Mouse (Mus musculus): ENCODE results near the gene Focad. TPM values are rescaled to one million over a fixed set of nuclear protein-coding genes. Genes with fewer than 3 reads are reported as not detected.

The Focad gene
- polyA plus RNA-seq, 1 experiment from 2014 or later: 17.7 TPM

DNA sequence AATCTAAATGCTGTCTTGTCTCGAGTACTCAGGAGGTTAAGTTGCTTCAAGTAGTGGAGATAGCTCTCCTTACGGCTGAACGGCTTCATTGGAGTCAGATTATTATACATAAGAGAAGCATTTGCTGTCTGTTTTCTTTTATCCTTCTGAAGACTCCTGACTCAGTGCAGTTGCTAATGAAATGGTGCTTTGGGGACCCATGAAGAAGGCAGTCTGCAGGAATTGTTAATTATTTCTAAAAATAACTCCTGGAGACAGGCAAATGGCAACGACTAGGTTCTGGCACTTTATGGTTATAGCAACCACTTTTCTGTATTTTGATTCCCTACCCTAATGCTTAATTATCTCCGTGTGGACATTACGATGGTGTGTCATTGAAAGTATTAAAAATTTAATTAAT lies 201.1 kb downstream of the Focad start:
- Histone ChIP-seq H3K4me1 (replicated peaks; ENCODE audit: control insufficient read depth, insufficient read depth, low read length) (no peaks in the 10 kb centered on the region), H3K27me3 (ENCODE audit: control insufficient read depth, insufficient read depth, low read length) (no peaks in the 10 kb centered on the region), H3K9ac (ENCODE audit: low read length) (no peak overlapping the region), H3K4me2 (ENCODE audit: low read depth, low read length, severe bottlenecking) (no peak overlapping the region), H3K27ac (ENCODE audit: low read depth, low read length) (no peak overlapping the region), H3K4me3 (ENCODE audit: low read depth, low read length) (no peak overlapping the region), H3K9me3 (ENCODE audit: control insufficient read depth, low read length) (no peaks in the 10 kb centered on the region), H3K36me3 (ENCODE audit: control insufficient read depth, insufficient read depth, low read length) (no peaks in the 10 kb centered on the region)
- DNase-seq (ENCODE audit: low spot score) (no peak), ATAC-seq (replicated peaks; ENCODE audit: low FRiP score) (no peak)
- 76% methylated on average over 6 of the region's 6 CpGs for WGBS

DNA sequence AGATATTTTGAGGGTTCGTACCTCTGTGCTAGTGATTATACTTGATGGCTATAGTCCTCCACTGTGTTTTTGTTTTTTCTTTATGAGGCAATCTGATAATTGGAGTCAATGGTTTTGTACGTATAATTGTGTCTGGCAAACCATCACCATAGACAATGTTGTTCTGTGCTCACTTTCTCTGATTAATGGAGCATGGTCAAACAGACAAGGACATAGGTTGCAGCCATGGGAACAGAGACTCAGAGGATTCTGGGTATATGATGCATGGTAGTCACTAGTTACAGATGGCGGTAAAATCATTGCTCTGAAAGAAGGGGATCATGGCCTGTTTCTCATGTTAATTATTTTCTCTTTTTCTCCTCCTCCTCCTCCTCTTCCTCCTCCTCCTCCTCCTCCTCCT lies 205.1 kb downstream of the Focad start:
- DNase-seq (ENCODE audit: low spot score): no peak
- no peak overlapping the region for H3K4me3 ChIP-seq (ENCODE audit: low read depth, low read length)
- H3K9ac ChIP-seq (ENCODE audit: low read length): no peak overlapping the region
- H3K4me1 ChIP-seq (replicated peaks; ENCODE audit: control insufficient read depth, insufficient read depth, low read length): no peaks in the 10 kb centered on the region
- H3K27ac ChIP-seq (ENCODE audit: low read depth, low read length): no peak overlapping the region
- no peak overlapping the region for H3K4me2 ChIP-seq (ENCODE audit: low read depth, low read length, severe bottlenecking)
- H3K36me3 ChIP-seq (ENCODE audit: control insufficient read depth, insufficient read depth, low read length): no peaks in the 10 kb centered on the region
- H3K9me3 ChIP-seq (ENCODE audit: control insufficient read depth, low read length): no peaks in the 10 kb centered on the region
- no peaks in the 10 kb centered on the region for H3K27me3 ChIP-seq (ENCODE audit: control insufficient read depth, insufficient read depth, low read length)
- ATAC-seq (replicated peaks; ENCODE audit: low FRiP score): no peak
- 68% methylated on average over 3 of the region's 3 CpGs for WGBS

DNA sequence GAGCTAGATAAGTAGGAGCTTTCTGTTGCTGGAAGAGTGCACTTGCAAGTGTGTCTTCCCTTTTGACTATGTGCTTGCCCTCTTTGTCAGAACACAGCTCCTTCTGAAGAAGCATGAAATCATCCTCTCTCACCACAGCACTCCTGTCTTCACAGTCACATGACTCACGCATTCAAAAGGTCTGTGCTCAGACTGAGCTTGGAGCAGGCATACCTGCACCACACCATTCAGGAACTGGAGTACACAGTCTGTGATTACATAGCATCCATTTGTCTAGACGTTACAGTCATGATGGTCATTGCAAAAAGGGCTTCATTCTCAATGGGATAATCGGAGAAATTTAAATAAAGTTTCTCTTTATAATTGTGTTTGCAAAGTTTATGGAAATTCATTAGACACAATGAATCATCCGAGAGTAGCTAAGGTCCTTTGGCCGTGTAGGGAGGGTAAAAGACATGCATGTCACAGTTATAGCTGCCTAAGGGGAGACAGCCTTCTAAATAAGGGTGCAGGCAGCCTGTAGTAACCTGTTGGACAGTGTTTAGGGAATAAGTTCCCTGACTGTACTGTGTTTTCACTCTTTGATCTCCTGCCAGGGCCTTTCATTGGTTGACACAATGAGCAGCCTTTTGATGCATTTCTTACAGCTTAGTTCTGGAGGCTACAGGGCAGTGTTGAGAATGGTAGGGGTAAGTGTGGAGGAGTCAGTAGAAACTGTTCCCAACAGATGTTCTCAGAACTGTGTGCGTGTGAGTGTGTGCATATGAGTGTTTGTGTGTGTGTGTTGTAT lies 206.6 kb downstream of the Focad start:
- WGBS: 85% methylated on average over 6 of the region's 6 CpGs
- Histone ChIP-seq H3K27me3 (ENCODE audit: control insufficient read depth, insufficient read depth, low read length) (no peaks in the 10 kb centered on the region), H3K4me2 (ENCODE audit: low read depth, low read length, severe bottlenecking) (no peak overlapping the region), H3K27ac (ENCODE audit: low read depth, low read length) (no peak overlapping the region), H3K36me3 (ENCODE audit: control insufficient read depth, insufficient read depth, low read length) (no peaks in the 10 kb centered on the region), H3K4me3 (ENCODE audit: low read depth, low read length) (no peak overlapping the region), H3K9ac (ENCODE audit: low read length) (no peak overlapping the region), H3K9me3 (ENCODE audit: control insufficient read depth, low read length) (no peaks in the 10 kb centered on the region), H3K4me1 (replicated peaks; ENCODE audit: control insufficient read depth, insufficient read depth, low read length) (no peaks in the 10 kb centered on the region)
- 0 out of 2 replicates have a peak, but pooled peaks have one; percentile 27 for ATAC-seq (replicated peaks; ENCODE audit: low FRiP score)
- no peak for DNase-seq (ENCODE audit: low spot score)

DNA sequence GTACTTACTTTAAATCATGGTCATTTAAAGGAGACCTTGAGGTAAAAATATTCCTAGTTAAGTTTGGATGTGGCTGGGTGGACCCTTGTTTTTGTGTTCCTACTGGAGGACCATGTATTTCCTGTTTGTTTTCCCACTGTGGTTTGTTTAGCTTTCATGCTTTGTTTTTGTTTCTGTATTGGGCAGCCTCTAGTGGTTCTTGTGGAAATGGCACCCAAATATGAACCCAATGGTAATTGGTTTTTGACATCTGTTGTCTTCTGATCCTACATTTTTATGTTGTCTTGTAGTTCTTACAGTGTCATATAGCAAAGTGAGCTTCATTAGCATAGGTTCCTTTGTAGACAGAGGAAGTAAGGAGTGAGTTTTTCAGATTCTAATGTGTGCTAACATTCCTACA lies 207.9 kb downstream of the Focad start:
- no peaks in the 10 kb centered on the region for H3K27me3 ChIP-seq (ENCODE audit: control insufficient read depth, insufficient read depth, low read length)
- no peak overlapping the region for H3K27ac ChIP-seq (ENCODE audit: low read depth, low read length)
- H3K9me3 ChIP-seq (ENCODE audit: control insufficient read depth, low read length): no peaks in the 10 kb centered on the region
- H3K4me1 ChIP-seq (replicated peaks; ENCODE audit: control insufficient read depth, insufficient read depth, low read length): no peaks in the 10 kb centered on the region
- no peak overlapping the region for H3K4me2 ChIP-seq (ENCODE audit: low read depth, low read length, severe bottlenecking)
- ATAC-seq (replicated peaks; ENCODE audit: low FRiP score) (no peak), DNase-seq (ENCODE audit: low spot score) (no peak)
- no peak overlapping the region for H3K4me3 ChIP-seq (ENCODE audit: low read depth, low read length)
- H3K36me3 ChIP-seq (ENCODE audit: control insufficient read depth, insufficient read depth, low read length): no peaks in the 10 kb centered on the region
- no peak overlapping the region for H3K9ac ChIP-seq (ENCODE audit: low read length)

DNA sequence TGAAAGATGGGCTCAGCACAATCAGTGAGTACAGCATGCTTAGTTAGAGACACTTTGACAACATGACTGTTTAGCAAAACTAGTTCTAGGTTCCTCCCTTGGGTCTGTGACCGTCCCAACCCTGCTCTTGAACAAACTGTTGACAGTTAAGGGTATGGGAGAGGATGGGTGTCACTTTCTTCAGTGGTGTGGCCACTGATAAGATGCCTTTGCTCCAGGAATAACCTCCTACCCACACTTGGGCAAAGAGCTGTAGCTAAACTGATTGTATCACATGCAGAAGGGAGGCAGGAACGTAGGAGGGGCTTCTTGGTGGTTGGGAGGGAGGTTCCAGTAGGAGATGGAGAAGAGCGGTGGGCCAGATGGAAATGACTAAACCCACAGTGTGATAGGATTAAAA lies 213.3 kb downstream of the Focad start:
- H3K36me3 ChIP-seq (ENCODE audit: control insufficient read depth, insufficient read depth, low read length): no peaks in the 10 kb centered on the region
- H3K4me3 ChIP-seq (ENCODE audit: low read depth, low read length): no peak overlapping the region
- no peak overlapping the region for H3K9ac ChIP-seq (ENCODE audit: low read length)
- H3K9me3 ChIP-seq (ENCODE audit: control insufficient read depth, low read length): no peaks in the 10 kb centered on the region
- WGBS: 91% methylated on average over 3 of the region's 3 CpGs
- DNase-seq (ENCODE audit: low spot score) (no peak), ATAC-seq (replicated peaks; ENCODE audit: low FRiP score) (no peak)
- H3K27ac ChIP-seq (ENCODE audit: low read depth, low read length): no peak overlapping the region
- no peaks in the 10 kb centered on the region for H3K4me1 ChIP-seq (replicated peaks; ENCODE audit: control insufficient read depth, insufficient read depth, low read length)
- no peak overlapping the region for H3K4me2 ChIP-seq (ENCODE audit: low read depth, low read length, severe bottlenecking)
- H3K27me3 ChIP-seq (ENCODE audit: control insufficient read depth, insufficient read depth, low read length): no peaks in the 10 kb centered on the region

DNA sequence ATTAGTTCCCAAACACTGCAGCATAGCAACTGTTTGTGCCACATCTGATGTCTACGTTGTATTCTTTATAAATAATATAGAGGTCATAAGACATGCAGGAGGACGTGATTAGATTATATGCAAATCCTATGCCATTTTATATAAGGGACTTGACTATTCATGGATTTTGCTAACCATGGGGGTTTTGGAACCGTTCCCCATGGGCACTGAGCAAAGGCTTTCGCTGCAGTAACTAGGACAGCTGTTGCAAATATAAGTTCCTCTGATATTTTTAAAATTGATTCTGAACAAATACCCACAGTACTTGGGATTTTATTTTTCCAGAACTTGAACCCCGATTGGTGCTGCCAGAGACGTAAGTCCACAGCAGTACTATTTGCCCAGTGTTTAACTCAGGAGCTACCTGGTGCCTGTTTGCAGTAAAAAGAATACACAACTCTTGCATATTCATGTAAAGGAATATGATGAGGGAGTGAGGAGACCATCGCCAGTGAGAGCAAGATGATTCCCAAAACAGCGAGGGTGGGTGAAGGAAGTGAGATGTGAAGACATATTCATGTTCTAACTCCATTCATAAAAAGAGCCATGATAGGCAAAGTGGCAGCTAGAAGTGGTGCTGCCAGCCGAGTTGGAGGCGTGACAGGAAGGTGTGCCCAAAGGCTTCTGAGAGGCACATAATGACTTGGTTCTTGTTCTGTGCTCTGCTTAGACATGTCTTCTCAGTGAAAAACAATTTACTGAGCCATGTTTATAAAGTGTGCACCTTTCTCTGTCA lies 214.1 kb downstream of the Focad start:
- WGBS: 94% methylated on average over 10 of the region's 10 CpGs
- no peak overlapping the region for H3K4me3 ChIP-seq (ENCODE audit: low read depth, low read length)
- no peaks in the 10 kb centered on the region for H3K4me1 ChIP-seq (replicated peaks; ENCODE audit: control insufficient read depth, insufficient read depth, low read length)
- DNase-seq (ENCODE audit: low spot score) (no peak), ATAC-seq (replicated peaks; ENCODE audit: low FRiP score) (no peak)
- no peak overlapping the region for H3K4me2 ChIP-seq (ENCODE audit: low read depth, low read length, severe bottlenecking)
- no peaks in the 10 kb centered on the region for H3K9me3 ChIP-seq (ENCODE audit: control insufficient read depth, low read length)
- no peaks in the 10 kb centered on the region for H3K27me3 ChIP-seq (ENCODE audit: control insufficient read depth, insufficient read depth, low read length)
- no peak overlapping the region for H3K27ac ChIP-seq (ENCODE audit: low read depth, low read length)
- H3K9ac ChIP-seq (ENCODE audit: low read length): no peak overlapping the region
- no peaks in the 10 kb centered on the region for H3K36me3 ChIP-seq (ENCODE audit: control insufficient read depth, insufficient read depth, low read length)

DNA sequence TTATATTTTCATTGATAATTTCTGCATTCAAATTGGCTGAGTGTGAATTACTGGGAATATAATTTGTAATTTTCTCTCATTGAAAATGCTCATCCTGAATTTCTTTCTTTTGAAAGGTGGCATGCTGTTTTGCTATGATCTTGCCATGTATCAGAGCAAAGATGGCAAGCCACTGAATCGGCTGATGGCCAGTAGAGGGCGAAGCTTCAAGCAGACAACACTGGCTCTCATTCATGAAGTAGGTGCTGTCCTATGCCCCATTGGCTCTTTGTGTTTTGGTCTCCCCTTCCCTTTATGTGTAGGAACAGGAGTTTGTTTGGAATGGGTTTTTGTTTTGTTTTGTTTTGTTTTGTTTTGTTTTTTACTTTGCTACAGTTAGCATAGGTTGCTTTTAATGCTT lies 215.2 kb downstream of the Focad start:
- DNase-seq (ENCODE audit: low spot score) (peak; percentile 56), ATAC-seq (replicated peaks; ENCODE audit: low FRiP score) (no peak)
- Histone ChIP-seq H3K27ac (ENCODE audit: low read depth, low read length) (no peak overlapping the region), H3K9ac (ENCODE audit: low read length) (no peak overlapping the region), H3K9me3 (ENCODE audit: control insufficient read depth, low read length) (no peaks in the 10 kb centered on the region), H3K36me3 (ENCODE audit: control insufficient read depth, insufficient read depth, low read length) (no peaks in the 10 kb centered on the region), H3K4me3 (ENCODE audit: low read depth, low read length) (no peak overlapping the region), H3K4me1 (replicated peaks; ENCODE audit: control insufficient read depth, insufficient read depth, low read length) (no peaks in the 10 kb centered on the region), H3K4me2 (ENCODE audit: low read depth, low read length, severe bottlenecking) (no peak overlapping the region), H3K27me3 (ENCODE audit: control insufficient read depth, insufficient read depth, low read length) (no peaks in the 10 kb centered on the region)
- 43% methylated on average over 2 of the region's 2 CpGs for WGBS

DNA sequence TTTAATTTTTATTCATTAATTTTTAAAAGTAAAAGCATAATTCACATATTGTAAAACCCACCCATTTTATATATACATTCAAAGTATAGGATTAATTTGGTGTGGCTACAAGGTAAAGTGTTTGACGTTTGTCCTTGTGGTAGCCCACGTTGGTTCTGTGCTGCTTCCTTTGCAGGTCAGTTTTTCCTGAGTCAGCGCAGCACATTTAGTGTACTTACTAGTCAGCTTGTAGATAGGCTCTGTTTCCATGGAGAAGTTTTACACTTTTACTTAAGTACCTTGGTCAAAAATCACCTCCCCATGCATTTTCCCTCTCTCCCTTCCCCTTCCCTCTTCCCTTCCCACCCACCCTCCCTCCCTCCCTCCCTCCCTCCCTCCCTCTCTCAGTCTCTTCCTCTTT lies 220.5 kb downstream of the Focad start:
- H3K36me3 ChIP-seq (ENCODE audit: control insufficient read depth, insufficient read depth, low read length): no peaks in the 10 kb centered on the region
- no peaks in the 10 kb centered on the region for H3K27me3 ChIP-seq (ENCODE audit: control insufficient read depth, insufficient read depth, low read length)
- H3K4me2 ChIP-seq (ENCODE audit: low read depth, low read length, severe bottlenecking): no peak overlapping the region
- H3K4me3 ChIP-seq (ENCODE audit: low read depth, low read length): no peak overlapping the region
- no peak overlapping the region for H3K9ac ChIP-seq (ENCODE audit: low read length)
- no peaks in the 10 kb centered on the region for H3K4me1 ChIP-seq (replicated peaks; ENCODE audit: control insufficient read depth, insufficient read depth, low read length)
- no peak for ATAC-seq (replicated peaks; ENCODE audit: low FRiP score)
- 83% methylated on average over 3 of the region's 3 CpGs for WGBS
- no peaks in the 10 kb centered on the region for H3K9me3 ChIP-seq (ENCODE audit: control insufficient read depth, low read length)
- DNase-seq (ENCODE audit: low spot score): no peak
- H3K27ac ChIP-seq (ENCODE audit: low read depth, low read length): no peak overlapping the region

DNA sequence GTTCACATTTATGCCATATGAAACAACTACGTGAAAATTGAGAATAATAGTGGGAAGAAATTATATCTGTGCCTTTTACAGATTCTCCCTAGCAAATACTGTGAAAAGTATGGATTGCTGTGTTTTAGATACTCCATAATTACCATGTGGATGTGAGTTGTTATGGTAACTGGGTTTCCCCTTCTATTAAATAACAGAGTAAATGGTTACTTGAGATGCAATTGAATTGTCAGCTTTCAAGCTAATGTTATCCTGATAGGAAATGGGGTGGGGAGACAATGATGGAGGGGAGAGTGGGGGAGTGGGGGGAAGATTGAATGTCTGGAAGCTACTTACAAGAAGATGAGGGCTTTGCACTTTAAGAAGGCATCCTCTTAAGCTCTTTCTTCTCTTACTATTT lies 225.6 kb downstream of the Focad start:
- Histone ChIP-seq H3K4me3 (ENCODE audit: low read depth, low read length) (no peak overlapping the region), H3K4me1 (replicated peaks; ENCODE audit: control insufficient read depth, insufficient read depth, low read length) (no peaks in the 10 kb centered on the region)
- WGBS: 79% methylated on average over 1 of the region's 1 CpGs

More for the DNA sequence above, 225.6 kb downstream of the Focad start:
- DNase-seq (ENCODE audit: low spot score) (no peak), ATAC-seq (replicated peaks; ENCODE audit: low FRiP score) (no peak)
- Histone ChIP-seq H3K27me3 (ENCODE audit: control insufficient read depth, insufficient read depth, low read length) (no peaks in the 10 kb centered on the region), H3K27ac (ENCODE audit: low read depth, low read length) (no peak overlapping the region), H3K36me3 (ENCODE audit: control insufficient read depth, insufficient read depth, low read length) (no peaks in the 10 kb centered on the region), H3K4me2 (ENCODE audit: low read depth, low read length, severe bottlenecking) (no peak overlapping the region), H3K9ac (ENCODE audit: low read length) (no peak overlapping the region), H3K9me3 (ENCODE audit: control insufficient read depth, low read length) (no peaks in the 10 kb centered on the region)

Measured in forebrain, embryonic 11.5 days (tissue).